Mouse (Mus musculus): Measurements from ENCODE around the gene Plcxd3. TPM values are rescaled to one million over a fixed set of nuclear protein-coding genes. Genes with fewer than 3 reads are reported as not detected.

The Plcxd3 gene
- polyA plus RNA-seq (2014; fragmentation: Nextera tagmentation; extraction: Ambion mirVana): 3.6 and 3.8 TPM in 2 replicates

- Histone ChIP-seq H3K36me3 (ENCODE audit: control insufficient read depth, insufficient read depth, low read length) (no peaks in the 10 kb centered on the region), H3K4me1 (ENCODE audit: control insufficient read depth, insufficient read depth, low read length) (no peaks in the 10 kb centered on the region), H3K27ac (replicated peaks; ENCODE audit: low read depth, low read length) (no peak within 1 kb of the TSS), H3K27me3 (replicated peaks; ENCODE audit: control insufficient read depth, insufficient read depth, low read length) (peaks cover 5% of the 10 kb centered on the region; the same call in 1 of the 2 replicates), H3K9me3 (ENCODE audit: control insufficient read depth, low read length) (no peaks in the 10 kb centered on the region), H3K9ac (ENCODE audit: low read depth, low read length) (peak within 1 kb of the TSS; percentile 38), H3K4me3 (ENCODE audit: low read depth, low read length) (peak within 1 kb of the TSS; percentile 43), H3K4me2 (ENCODE audit: low read depth, low read length) (peak within 1 kb of the TSS; percentile 59)
- DNase-seq (ENCODE audit: low spot score): peak; percentile 75
- 0% methylated on average over 33 of the region's 33 CpGs for WGBS
- ATAC-seq (ENCODE audit: low read depth): peak; percentile 93
Observed at GRCm38 (mm10) chr15:4375423-4376220, at the start of gene Plcxd3. TSS of gene Plcxd3 (plus strand) at chr15:4375491.

- WGBS: 75% methylated on average over 4 of the region's 4 CpGs
Observed at GRCm38 (mm10) chr15:4331867-4332266, 43.4 kb upstream of the Plcxd3 start.

GRCm38 (mm10) chr15:4341620-4342019, 33.7 kb upstream of the Plcxd3 start:
- no peaks in the 10 kb centered on the region for H3K9me3 ChIP-seq (ENCODE audit: control insufficient read depth, low read length)
- H3K4me3 ChIP-seq (ENCODE audit: low read depth, low read length): no peak overlapping the region
- ATAC-seq (ENCODE audit: low read depth) (no peak), DNase-seq (ENCODE audit: low spot score) (no peak)
- no peak overlapping the region for H3K9ac ChIP-seq (ENCODE audit: low read depth, low read length)
- H3K36me3 ChIP-seq (ENCODE audit: control insufficient read depth, insufficient read depth, low read length): no peaks in the 10 kb centered on the region
- no peaks in the 10 kb centered on the region for H3K4me1 ChIP-seq (ENCODE audit: control insufficient read depth, insufficient read depth, low read length)
- 23% methylated on average over 4 of the region's 4 CpGs for WGBS
- no peaks in the 10 kb centered on the region for H3K27me3 ChIP-seq (replicated peaks; ENCODE audit: control insufficient read depth, insufficient read depth, low read length)
- H3K4me2 ChIP-seq (ENCODE audit: low read depth, low read length): no peak overlapping the region
- no peak overlapping the region for H3K27ac ChIP-seq (replicated peaks; ENCODE audit: low read depth, low read length)

More at GRCm38 (mm10) chr15:4331867-4332266, 43.4 kb upstream of the Plcxd3 start:
- no peak for ATAC-seq (ENCODE audit: low read depth)
- Histone ChIP-seq H3K4me2 (ENCODE audit: low read depth, low read length) (no peak overlapping the region), H3K27ac (replicated peaks; ENCODE audit: low read depth, low read length) (no peak overlapping the region), H3K36me3 (ENCODE audit: control insufficient read depth, insufficient read depth, low read length) (no peaks in the 10 kb centered on the region), H3K4me3 (ENCODE audit: low read depth, low read length) (no peak overlapping the region), H3K4me1 (ENCODE audit: control insufficient read depth, insufficient read depth, low read length) (no peaks in the 10 kb centered on the region), H3K27me3 (replicated peaks; ENCODE audit: control insufficient read depth, insufficient read depth, low read length) (no peaks in the 10 kb centered on the region), H3K9me3 (ENCODE audit: control insufficient read depth, low read length) (no peaks in the 10 kb centered on the region), H3K9ac (ENCODE audit: low read depth, low read length) (no peak overlapping the region)
- DNase-seq (ENCODE audit: low spot score): no peak

GRCm38 (mm10) chr15:4348816-4349553, 26.3 kb upstream of the Plcxd3 start:
- no peak overlapping the region for H3K27ac ChIP-seq (replicated peaks; ENCODE audit: low read depth, low read length)

GRCm38 (mm10) chr15:4356397-4356796, 18.9 kb upstream of the Plcxd3 start:
- H3K27ac ChIP-seq (replicated peaks; ENCODE audit: low read depth, low read length): no peak overlapping the region
- no peak overlapping the region for H3K9ac ChIP-seq (ENCODE audit: low read depth, low read length)
- 89% methylated on average over 11 of the region's 11 CpGs for WGBS
- no peak for DNase-seq (ENCODE audit: low spot score)
- no peaks in the 10 kb centered on the region for H3K36me3 ChIP-seq (ENCODE audit: control insufficient read depth, insufficient read depth, low read length)
- H3K27me3 ChIP-seq (replicated peaks; ENCODE audit: control insufficient read depth, insufficient read depth, low read length): no peaks in the 10 kb centered on the region
- ATAC-seq (ENCODE audit: low read depth): no peak
- H3K4me1 ChIP-seq (ENCODE audit: control insufficient read depth, insufficient read depth, low read length): no peaks in the 10 kb centered on the region
- no peaks in the 10 kb centered on the region for H3K9me3 ChIP-seq (ENCODE audit: control insufficient read depth, low read length)
- no peak overlapping the region for H3K4me3 ChIP-seq (ENCODE audit: low read depth, low read length)
- no peak overlapping the region for H3K4me2 ChIP-seq (ENCODE audit: low read depth, low read length)

More at GRCm38 (mm10) chr15:4348816-4349553, 26.3 kb upstream of the Plcxd3 start:
- WGBS: 21% methylated on average over 7 of the region's 7 CpGs
- no peaks in the 10 kb centered on the region for H3K36me3 ChIP-seq (ENCODE audit: control insufficient read depth, insufficient read depth, low read length)
- no peaks in the 10 kb centered on the region for H3K4me1 ChIP-seq (ENCODE audit: control insufficient read depth, insufficient read depth, low read length)
- H3K9ac ChIP-seq (ENCODE audit: low read depth, low read length): no peak overlapping the region
- H3K4me2 ChIP-seq (ENCODE audit: low read depth, low read length): no peak overlapping the region
- no peaks in the 10 kb centered on the region for H3K9me3 ChIP-seq (ENCODE audit: control insufficient read depth, low read length)
- H3K4me3 ChIP-seq (ENCODE audit: low read depth, low read length): no peak overlapping the region
- H3K27me3 ChIP-seq (replicated peaks; ENCODE audit: control insufficient read depth, insufficient read depth, low read length): no peaks in the 10 kb centered on the region
- DNase-seq (ENCODE audit: low spot score): no peak
- ATAC-seq (ENCODE audit: low read depth): no peak

- no peaks in the 10 kb centered on the region for H3K27me3 ChIP-seq (replicated peaks; ENCODE audit: control insufficient read depth, insufficient read depth, low read length)
- no peak overlapping the region for H3K27ac ChIP-seq (replicated peaks; ENCODE audit: low read depth, low read length)
- no peaks in the 10 kb centered on the region for H3K36me3 ChIP-seq (ENCODE audit: control insufficient read depth, insufficient read depth, low read length)
- no peak overlapping the region for H3K9ac ChIP-seq (ENCODE audit: low read depth, low read length)
- no peak for ATAC-seq (ENCODE audit: low read depth)
- DNase-seq (ENCODE audit: low spot score): no peak
- H3K4me2 ChIP-seq (ENCODE audit: low read depth, low read length): no peak overlapping the region
- no peaks in the 10 kb centered on the region for H3K9me3 ChIP-seq (ENCODE audit: control insufficient read depth, low read length)
- no peaks in the 10 kb centered on the region for H3K4me1 ChIP-seq (ENCODE audit: control insufficient read depth, insufficient read depth, low read length)
- H3K4me3 ChIP-seq (ENCODE audit: low read depth, low read length): no peak overlapping the region
- 74% methylated on average over 4 of the region's 4 CpGs for WGBS
Observed at GRCm38 (mm10) chr15:4357706-4358105, 17.6 kb upstream of the Plcxd3 start.

- Histone ChIP-seq H3K4me3 (ENCODE audit: low read depth, low read length) (no peak overlapping the region), H3K9ac (ENCODE audit: low read depth, low read length) (no peak overlapping the region), H3K9me3 (ENCODE audit: control insufficient read depth, low read length) (no peaks in the 10 kb centered on the region), H3K27me3 (replicated peaks; ENCODE audit: control insufficient read depth, insufficient read depth, low read length) (no peaks in the 10 kb centered on the region), H3K4me1 (ENCODE audit: control insufficient read depth, insufficient read depth, low read length) (no peaks in the 10 kb centered on the region), H3K4me2 (ENCODE audit: low read depth, low read length) (no peak overlapping the region), H3K27ac (replicated peaks; ENCODE audit: low read depth, low read length) (no peak overlapping the region), H3K36me3 (ENCODE audit: control insufficient read depth, insufficient read depth, low read length) (no peaks in the 10 kb centered on the region)
- no peak for ATAC-seq (ENCODE audit: low read depth)
- WGBS: 49% methylated on average over 2 of the region's 2 CpGs
- peak; percentile 51 for DNase-seq (ENCODE audit: low spot score)
Observed at GRCm38 (mm10) chr15:4367801-4368200, 7.5 kb upstream of the Plcxd3 start.

- Histone ChIP-seq H3K27me3 (replicated peaks; ENCODE audit: control insufficient read depth, insufficient read depth, low read length) (peaks cover 5% of the 10 kb centered on the region; the same call in 1 of the 2 replicates), H3K36me3 (ENCODE audit: control insufficient read depth, insufficient read depth, low read length) (no peaks in the 10 kb centered on the region), H3K9me3 (ENCODE audit: control insufficient read depth, low read length) (no peaks in the 10 kb centered on the region), H3K27ac (replicated peaks; ENCODE audit: low read depth, low read length) (no peak overlapping the region), H3K4me3 (ENCODE audit: low read depth, low read length) (peak overlapping the region; percentile 43), H3K4me2 (ENCODE audit: low read depth, low read length) (peak overlapping the region; percentile 59), H3K9ac (ENCODE audit: low read depth, low read length) (no peak overlapping the region), H3K4me1 (ENCODE audit: control insufficient read depth, insufficient read depth, low read length) (no peaks in the 10 kb centered on the region)
- WGBS: 50% methylated on average over 6 of the region's 6 CpGs
- DNase-seq (ENCODE audit: low spot score) (no peak), ATAC-seq (ENCODE audit: low read depth) (no peak)
Observed at GRCm38 (mm10) chr15:4374453-4374990, 769 bp upstream of the Plcxd3 start.
